Mouse (Mus musculus) stomach, embryonic 14.5 days (tissue): ENCODE results near the gene Atxn7l1. TPM values are rescaled to one million over a fixed set of nuclear protein-coding genes. Genes with fewer than 3 reads are reported as not detected.

Experiments used
- ATAC-seq: fragments of 200-750 bp; cut with Nextera tagmentation; 2 replicates; pipeline ENCODE4 v1.8.0; 2017; ENCODE audit warnings: low read depth, moderate TSS enrichment; ENCODE audit not compliant: insufficient number of reproducible peaks, insufficient read depth, low FRiP score
- H3K27ac ChIP-seq: fragments of 300-500 bp; sonication (generic); 2 replicates; pipeline ENCODE4 v1.5.1; 2014; ENCODE audit warnings: mild to moderate bottlenecking, low read length, moderate library complexity, mixed read lengths
- H3K27me3 ChIP-seq: fragments of 300-500 bp; sonication (generic); 2 replicates; pipeline ENCODE4 v1.6.1; 2014; ENCODE audit warnings: low read length, control low read depth, mixed read lengths; ENCODE audit not compliant: control insufficient read depth, insufficient read depth
- H3K36me3 ChIP-seq: fragments of 300-500 bp; sonication (generic); 2 replicates; pipeline ENCODE4 v1.6.1; 2014; ENCODE audit warnings: mild to moderate bottlenecking, control low read depth, low read length, moderate library complexity, mixed read lengths; ENCODE audit not compliant: control insufficient read depth, insufficient read depth
- H3K4me1 ChIP-seq: fragments of 300-500 bp; sonication (generic); 2 replicates; pipeline ENCODE4 v1.6.1; 2014; ENCODE audit warnings: low read length, control low read depth, mixed read lengths; ENCODE audit not compliant: control insufficient read depth, insufficient read depth
- H3K4me2 ChIP-seq: fragments of 300-500 bp; sonication (generic); replicated peaks from 2 replicates; pipeline ENCODE4 v1.6.1; 2014; ENCODE audit warnings: low read depth, low read length, control low read depth
- H3K4me3 ChIP-seq: fragments of 300-500 bp; sonication (generic); 2 replicates; pipeline ENCODE4 v1.5.1; 2014; ENCODE audit warnings: low read depth, low read length, control low read depth
- H3K9ac ChIP-seq: fragments of 300-500 bp; sonication (generic); replicated peaks from 2 replicates; pipeline ENCODE4 v1.6.1; 2014; ENCODE audit warnings: low read depth, mild to moderate bottlenecking, control low read depth, low read length, moderate library complexity, mixed read lengths
- H3K9me3 ChIP-seq: fragments of 300-500 bp; sonication (generic); 2 replicates; pipeline ENCODE4 v1.6.1; 2016; ENCODE audit warnings: low read depth, low read length, control low read depth; ENCODE audit not compliant: control insufficient read depth
- WGBS: fragments of 180-500 bp; shearing (Covaris S2); extraction: QIAGEN DNeasy Blood & Tissue Kit; methylation state at CpG from one replicate; pipeline ENCODE4 v1.1.7; 2014; 5-methylcytosine and 5-hydroxymethylcytosine counted together
- polyA plus RNA-seq: library from polyadenylated mRNA; unstranded; fragments of >200 nt; fragmentation: Nextera tagmentation; extraction: Ambion mirVana; gene quantifications from 2 replicates; pipeline ENCODE4 v1.2.1, GENCODE M21; 2014

Gene Atxn7l1
- polyA plus RNA-seq, 1 experiment from 2014 or later: 21.5 TPM

GRCm38 (mm10) chr12:33269743-33270142, 122.2 kb downstream of the Atxn7l1 start:
- Histone ChIP-seq H3K27me3 (no peaks in the 10 kb centered on the region), H3K4me3 (no peak overlapping the region), H3K4me1 (peaks cover 5% of the 10 kb centered on the region; the same call in 1 of the 2 replicates), H3K36me3 (no peaks in the 10 kb centered on the region), H3K27ac (no peak overlapping the region), H3K9me3 (no peaks in the 10 kb centered on the region), H3K4me2 (no peak overlapping the region), H3K9ac (no peak overlapping the region)
- WGBS: 79% methylated on average over 5 of the region's 5 CpGs
- ATAC-seq: no peak

- Histone ChIP-seq H3K36me3 (no peaks in the 10 kb centered on the region), H3K27me3 (no peaks in the 10 kb centered on the region), H3K4me3 (no peak overlapping the region), H3K9ac (no peak overlapping the region), H3K27ac (no peak overlapping the region), H3K4me1 (peaks cover 5% of the 10 kb centered on the region; the same call in 1 of the 2 replicates), H3K4me2 (no peak overlapping the region), H3K9me3 (no peaks in the 10 kb centered on the region)
- ATAC-seq: no peak
- WGBS: 74% methylated on average over 12 of the region's 12 CpGs
These were observed 124.4 kb downstream of the Atxn7l1 start for GRCm38 (mm10) chr12:33271865-33272264.

- H3K27me3 ChIP-seq: no peaks in the 10 kb centered on the region
- no peaks in the 10 kb centered on the region for H3K9me3 ChIP-seq
- 77% methylated on average over 9 of the region's 9 CpGs for whole genome bisulfite sequencing
- no peak for ATAC-seq
- no peak overlapping the region for H3K4me2 ChIP-seq
- no peak overlapping the region for H3K4me3 ChIP-seq
- no peak overlapping the region for H3K27ac ChIP-seq
- H3K4me1 ChIP-seq: peaks cover 5% of the 10 kb centered on the region; the same call in 1 of the 2 replicates
- no peak overlapping the region for H3K9ac ChIP-seq
- no peaks in the 10 kb centered on the region for H3K36me3 ChIP-seq
These were observed 124.9 kb downstream of the Atxn7l1 start for GRCm38 (mm10) chr12:33272441-33272840.

GRCm38 (mm10) chr12:33273147-33273546, 125.7 kb downstream of the Atxn7l1 start:
- Histone ChIP-seq H3K27me3 (no peaks in the 10 kb centered on the region), H3K4me2 (no peak overlapping the region), H3K27ac (no peak overlapping the region), H3K4me3 (no peak overlapping the region), H3K9me3 (no peaks in the 10 kb centered on the region), H3K36me3 (no peaks in the 10 kb centered on the region), H3K4me1 (no peaks in the 10 kb centered on the region), H3K9ac (no peak overlapping the region)
- 83% methylated on average over 4 of the region's 4 CpGs for WGBS
- ATAC-seq: no peak

GRCm38 (mm10) chr12:33273668-33274067, 126.2 kb downstream of the Atxn7l1 start:
- no peak for ATAC-seq
- no peaks in the 10 kb centered on the region for H3K36me3 ChIP-seq
- WGBS: 84% methylated on average over 9 of the region's 9 CpGs

GRCm38 (mm10) chr12:33276028-33276427, 128.5 kb downstream of the Atxn7l1 start:
- Histone ChIP-seq H3K9me3 (no peaks in the 10 kb centered on the region), H3K27me3 (no peaks in the 10 kb centered on the region), H3K4me2 (no peak overlapping the region), H3K27ac (no peak overlapping the region), H3K4me3 (no peak overlapping the region), H3K36me3 (no peaks in the 10 kb centered on the region), H3K4me1 (no peaks in the 10 kb centered on the region), H3K9ac (no peak overlapping the region)
- WGBS: 87% methylated on average over 1 of the region's 1 CpGs
- ATAC-seq: no peak

More at GRCm38 (mm10) chr12:33273668-33274067, 126.2 kb downstream of the Atxn7l1 start:
- Histone ChIP-seq H3K9me3 (no peaks in the 10 kb centered on the region), H3K27ac (no peak overlapping the region), H3K4me3 (no peak overlapping the region), H3K4me1 (no peaks in the 10 kb centered on the region), H3K4me2 (no peak overlapping the region), H3K27me3 (no peaks in the 10 kb centered on the region), H3K9ac (no peak overlapping the region)

- Histone ChIP-seq H3K9me3 (no peaks in the 10 kb centered on the region), H3K4me1 (no peaks in the 10 kb centered on the region), H3K4me3 (no peak overlapping the region), H3K27me3 (no peaks in the 10 kb centered on the region), H3K4me2 (no peak overlapping the region), H3K27ac (no peak overlapping the region), H3K36me3 (no peaks in the 10 kb centered on the region), H3K9ac (no peak overlapping the region)
- ATAC-seq: no peak
- 81% methylated on average over 7 of the region's 7 CpGs for WGBS
These were observed 129.9 kb downstream of the Atxn7l1 start for GRCm38 (mm10) chr12:33277427-33277826.

GRCm38 (mm10) chr12:33279159-33279558, 131.7 kb downstream of the Atxn7l1 start:
- no peak overlapping the region for H3K4me2 ChIP-seq
- 40% methylated on average over 2 of the region's 2 CpGs for WGBS
- no peaks in the 10 kb centered on the region for H3K9me3 ChIP-seq
- no peaks in the 10 kb centered on the region for H3K27me3 ChIP-seq
- H3K4me1 ChIP-seq: no peaks in the 10 kb centered on the region
- no peaks in the 10 kb centered on the region for H3K36me3 ChIP-seq
- H3K27ac ChIP-seq: no peak overlapping the region
- no peak overlapping the region for H3K4me3 ChIP-seq
- H3K9ac ChIP-seq: no peak overlapping the region
- no peak for ATAC-seq

- no peak overlapping the region for H3K4me3 ChIP-seq
- 36% methylated on average over 2 of the region's 2 CpGs for WGBS
- H3K4me2 ChIP-seq: no peak overlapping the region
- H3K9me3 ChIP-seq: no peaks in the 10 kb centered on the region
- H3K36me3 ChIP-seq: no peaks in the 10 kb centered on the region
- no peaks in the 10 kb centered on the region for H3K27me3 ChIP-seq
- no peak overlapping the region for H3K27ac ChIP-seq
- no peak overlapping the region for H3K9ac ChIP-seq
- H3K4me1 ChIP-seq: peaks cover 10% of the 10 kb centered on the region; the same call in 1 of the 2 replicates
- no peak for ATAC-seq
These were observed 133.3 kb downstream of the Atxn7l1 start for GRCm38 (mm10) chr12:33280805-33281204.
